Mouse (Mus musculus): ENCODE results near the gene Cul1.

GRCm38 (mm10) chr6:47527655-47528054, 74.5 kb downstream of the Cul1 start:
- no peak for TF ChIP-seq CTCF (conservative IDR thresholded peaks at IDR 0.05 in 1 of 2, IDR thresholded peaks at IDR 0.05 in 1 of 2; ENCODE audit: low read depth in 2 of 2, low read length in 2 of 2)
- no peak for TF ChIP-seq POLR2A (IDR thresholded peaks at IDR 0.05; ENCODE audit: low read depth, low read length)
- no peak for TF ChIP-seq ZC3H11A (IDR thresholded peaks at IDR 0.05; ENCODE audit: low read depth, low read length)
- no peak for TF ChIP-seq TCF12 (IDR thresholded peaks at IDR 0.05; ENCODE audit: low read depth, low read length)
- no peak for TF ChIP-seq JUND (conservative IDR thresholded peaks at IDR 0.05; ENCODE audit: low read depth, low read length)
- no peak for TF ChIP-seq USF1 (IDR thresholded peaks at IDR 0.05; ENCODE audit: low read depth, low read length)
- no peak for TF ChIP-seq ELF1 (IDR thresholded peaks at IDR 0.05; ENCODE audit: low read depth, low read length)
- TF ChIP-seq BHLHE40 (IDR thresholded peaks at IDR 0.05; ENCODE audit: low read depth, low read length) = peak; percentile 25; the same call in 1 of the 2 replicates
- TF ChIP-seq NRF1 (IDR thresholded peaks at IDR 0.05; ENCODE audit: low read depth, low read length) = no peak
- no peak; the same call in 1 of the 2 replicates for TF ChIP-seq POLR2AphosphoS2 (IDR thresholded peaks at IDR 0.05; ENCODE audit: low read depth, low read length)
- TF ChIP-seq ZKSCAN1 (IDR thresholded peaks at IDR 0.05; ENCODE audit: borderline replicate concordance, low read depth, low read length) = no peak
- peak; percentile 11; the same call in 1 of the 2 replicates for TF ChIP-seq EP300 (IDR thresholded peaks at IDR 0.05; ENCODE audit: low read length)
- no peak for TF ChIP-seq MEF2A (IDR thresholded peaks at IDR 0.05; ENCODE audit: borderline replicate concordance, low read depth, low read length)
- peak; percentile 40; the same call in 1 of the 2 replicates for TF ChIP-seq MAX (IDR thresholded peaks at IDR 0.05; ENCODE audit: low read length)

All from CH12.LX (cell line).